Mouse (Mus musculus) mouse embryonic stem cell (cell line): ENCODE data around the gene U2surp.
"Not testable (repeated sequence)": the region's sequence is repeated elsewhere in the genome, so short reads cannot be mapped to it uniquely, and the experiment has no call there.

Experiments used
- in situ Hi-C, 2 experiments: fragments of 300-500 bp; cut with MboI; formaldehyde crosslinking; loops; 1 replicate in 1 of 2; 3 replicates in 1 of 2; pipeline ENCODE4 v1.14.3; 2019 to 2020; ENCODE audit warnings: low sequenced_read_pairs in 2 of 2, low pct_unique_long_range_greater_than_20kb in 1 of 2, mixed read lengths in 1 of 2; ENCODE audit not compliant: unreplicated experiment in 1 of 2

The U2surp gene

GRCm38 (mm10) chr9:95493393-95493792 is 18.4 kb downstream of the U2surp start:
- in situ Hi-C loops, result loop anchor here in 1 of 2 experiments (25.0 kb wide), 1 partner anchor 1594 kb away; no protein-coding TSS in a partner anchor

- in situ Hi-C loops, result loop anchor here in 1 of 2 experiments (25.0 kb wide), 1 partner anchor 1597 kb away; no protein-coding TSS in a partner anchor
These were observed 21.8 kb downstream of the U2surp start for GRCm38 (mm10) chr9:95490003-95490402.

- in situ Hi-C loops, result loop anchor here in 1 of 2 experiments (25.0 kb wide), 1 partner anchor 1598 kb away; no protein-coding TSS in a partner anchor
These were observed 22.9 kb downstream of the U2surp start for GRCm38 (mm10) chr9:95488861-95489260.

DNA sequence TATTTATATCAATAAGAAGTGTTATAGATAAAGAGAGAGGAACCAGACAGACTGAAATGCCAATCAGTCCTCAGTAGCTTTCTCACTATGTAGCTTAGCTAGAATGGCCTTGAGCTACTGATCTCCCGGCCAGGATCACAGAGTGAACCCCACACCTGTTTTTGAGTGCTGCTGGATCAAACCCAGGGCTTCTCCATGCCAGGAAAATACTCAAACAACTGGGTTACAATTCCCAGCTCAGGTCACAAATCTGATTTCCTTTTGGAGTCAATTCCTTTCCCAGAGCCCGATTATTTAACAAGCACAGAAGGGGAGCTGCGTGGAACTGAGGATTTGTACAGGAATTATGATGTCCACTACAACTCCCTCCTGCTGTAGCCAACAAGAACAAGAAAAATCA is 31.8 kb downstream of the U2surp start:
- in situ Hi-C loops, result loop anchor here in 1 of 2 experiments (25.0 kb wide), 1 partner anchor 1607 kb away; no protein-coding TSS in a partner anchor

GRCm38 (mm10) chr9:95478443-95478842 is 33.4 kb downstream of the U2surp start:
- in situ Hi-C loops, result loop anchor here in 1 of 2 experiments (25.0 kb wide), 1 partner anchor 1609 kb away; no protein-coding TSS in a partner anchor

GRCm38 (mm10) chr9:95472926-95473325 is 38.9 kb downstream of the U2surp start:
- in situ Hi-C loops, result no loop called here

DNA sequence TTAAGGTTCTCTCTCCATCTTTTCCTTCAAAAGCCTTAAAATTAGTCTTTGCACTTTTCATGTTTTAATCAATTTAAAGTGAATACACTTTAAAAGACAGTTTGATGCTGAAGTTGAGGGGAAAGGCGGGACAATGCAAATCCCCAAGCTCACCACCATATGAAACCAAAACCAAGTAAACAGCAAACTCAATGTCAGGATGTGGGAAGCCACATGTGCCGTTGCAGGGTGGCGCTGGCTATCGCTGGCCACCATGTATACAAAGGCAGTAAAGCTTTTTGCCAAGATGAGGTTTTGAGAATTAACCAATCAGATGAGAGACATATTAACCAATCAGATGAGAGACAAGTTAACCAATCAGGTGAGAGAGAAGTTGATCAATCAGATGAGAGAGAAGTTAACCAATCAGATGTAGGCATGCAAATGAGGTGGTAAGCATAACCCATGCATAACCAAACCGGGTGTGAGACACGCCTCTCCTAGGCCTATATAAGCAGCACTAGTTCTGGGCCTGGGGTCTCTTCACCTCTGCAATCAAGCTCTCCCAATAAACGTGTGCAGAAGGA is 42.7 kb downstream of the U2surp start:
- in situ Hi-C loops, result not testable (repeated sequence)

DNA sequence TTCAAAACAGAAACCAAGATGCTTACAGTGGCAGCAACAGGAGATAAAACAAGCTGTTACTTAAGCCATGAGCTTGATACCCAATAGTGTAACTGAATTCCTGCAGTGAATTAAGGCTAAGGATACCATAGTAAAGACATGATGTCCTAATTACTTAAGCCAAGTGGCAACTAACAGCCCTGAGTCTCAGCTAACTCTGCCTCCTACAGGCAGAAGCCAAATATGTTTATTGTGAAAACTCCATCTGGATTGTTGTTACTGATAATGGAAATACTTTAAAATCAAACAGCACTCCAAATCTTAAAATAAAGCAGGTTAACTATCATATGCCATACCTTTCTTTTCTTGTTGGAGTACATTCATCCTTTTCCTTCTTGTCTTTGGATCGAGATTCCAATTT is 47.8 kb downstream of the U2surp start:
- in situ Hi-C loops, result no loop called here

GRCm38 (mm10) chr9:95451931-95452330 is 59.9 kb downstream of the U2surp start:
- in situ Hi-C loops, result no loop called here

DNA sequence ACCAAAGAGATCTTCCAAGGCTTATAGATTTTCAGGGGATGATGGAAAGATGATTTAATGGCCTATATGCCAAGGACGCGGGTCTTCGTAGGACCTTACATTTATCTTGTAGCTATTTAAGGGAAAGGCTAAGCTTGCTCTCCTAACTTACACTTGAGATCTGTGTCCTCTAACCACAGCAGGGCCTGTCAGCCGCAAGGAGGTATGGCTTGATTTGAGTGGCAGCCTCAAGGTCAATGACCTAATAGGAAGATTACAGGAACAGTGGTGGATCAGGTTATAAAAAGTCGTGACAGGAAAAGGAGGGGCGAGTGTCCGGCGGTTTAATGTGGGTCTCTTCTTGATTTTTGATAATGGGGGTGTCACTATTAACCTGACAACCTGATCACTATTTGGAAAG is 61.2 kb downstream of the U2surp start:
- in situ Hi-C loops, result no loop called here

- in situ Hi-C loops, result no loop called here
These were observed 69.5 kb downstream of the U2surp start for GRCm38 (mm10) chr9:95442321-95442731.

- in situ Hi-C loops, result no loop called here
These were observed 73.9 kb downstream of the U2surp start for GRCm38 (mm10) chr9:95437883-95438282.

- in situ Hi-C loops, result no loop called here
These were observed 75.5 kb downstream of the U2surp start for GRCm38 (mm10) chr9:95436294-95436613.

DNA sequence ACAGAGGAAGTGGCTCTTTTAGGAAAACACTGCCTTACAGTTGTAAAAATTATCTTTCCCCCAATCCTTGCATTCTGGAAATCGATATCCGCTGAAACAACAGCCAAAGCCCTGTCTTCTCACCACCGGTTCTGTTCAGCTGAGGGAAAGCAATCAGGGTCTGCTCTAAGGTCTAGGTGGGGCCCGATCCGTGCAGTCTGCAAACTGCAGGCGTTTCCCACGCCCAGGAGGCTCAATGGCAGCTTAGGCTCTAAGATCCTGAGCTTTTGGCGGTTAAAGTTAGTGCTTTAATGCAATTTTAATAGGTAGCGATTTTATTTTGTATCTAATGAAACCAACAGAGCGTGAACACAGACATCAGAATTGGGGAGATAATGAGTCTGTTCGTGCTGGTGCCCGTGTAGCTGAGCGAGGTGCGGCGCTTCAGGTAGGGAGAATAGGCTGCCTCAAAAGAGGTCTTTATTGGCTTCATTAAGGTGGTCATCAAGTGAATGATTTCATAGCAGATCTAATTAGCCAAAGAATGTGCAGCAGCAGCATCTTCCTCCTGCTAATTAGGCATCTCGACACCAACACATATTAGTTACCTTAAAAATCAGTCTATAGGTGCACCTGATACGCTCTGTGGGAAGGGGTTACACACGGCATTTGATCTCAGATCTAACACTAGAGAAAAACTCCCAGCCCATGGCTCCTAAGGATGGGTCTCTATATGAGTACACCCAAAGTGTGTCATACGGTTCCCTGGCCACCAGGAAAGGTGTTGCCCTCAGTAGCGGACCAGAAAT is 76.1 kb downstream of the U2surp start:
- in situ Hi-C loops, result no loop called here

DNA sequence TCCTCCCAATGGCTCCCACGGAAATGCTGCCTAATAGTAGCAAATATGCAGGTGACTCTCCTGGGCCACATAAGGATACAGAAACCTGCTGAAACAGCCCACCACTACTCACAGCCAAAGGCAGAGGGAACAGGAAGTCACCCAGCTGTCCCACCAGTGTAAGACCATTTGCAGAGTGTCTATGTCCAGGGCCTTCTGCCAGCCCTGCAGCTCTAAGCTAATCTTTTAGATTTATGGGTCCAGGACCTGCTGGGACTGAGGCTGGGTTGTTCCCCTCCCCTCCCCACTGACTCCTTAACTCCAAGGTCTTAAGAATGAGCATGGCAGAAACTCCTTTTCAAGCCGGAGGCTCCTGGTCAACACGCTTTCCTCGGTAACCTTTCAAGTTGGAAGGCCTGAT is 83.5 kb downstream of the U2surp start:
- in situ Hi-C loops, result no loop called here

DNA sequence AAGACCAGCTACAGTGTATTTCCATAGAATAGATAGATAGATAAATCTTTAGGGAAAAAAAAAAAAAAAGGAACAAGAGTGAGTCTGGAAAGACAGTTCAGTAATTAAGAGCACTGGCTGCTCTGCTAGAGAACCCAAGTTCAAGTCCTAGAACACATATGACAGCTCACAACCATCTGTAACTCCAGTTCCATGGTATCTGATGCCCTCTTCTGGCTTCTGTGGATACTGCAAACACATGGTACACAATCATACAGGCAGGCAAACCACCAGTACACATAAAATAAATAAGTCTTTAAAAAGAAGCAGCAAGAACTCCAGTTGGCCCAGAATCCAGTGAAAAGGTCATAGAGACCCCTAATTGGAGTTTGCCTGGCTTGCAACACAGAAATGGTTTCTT is 97.9 kb downstream of the U2surp start:
- in situ Hi-C loops, result loop anchor here (10.0 to 25.0 kb wide), 2 partner anchors 669 to 677 kb away; no protein-coding TSS in a partner anchor

- in situ Hi-C loops, result loop anchor here (10.0 to 25.0 kb wide), 2 partner anchors 667 to 675 kb away; no protein-coding TSS in a partner anchor
These were observed 99.7 kb downstream of the U2surp start for GRCm38 (mm10) chr9:95412047-95412446.

DNA sequence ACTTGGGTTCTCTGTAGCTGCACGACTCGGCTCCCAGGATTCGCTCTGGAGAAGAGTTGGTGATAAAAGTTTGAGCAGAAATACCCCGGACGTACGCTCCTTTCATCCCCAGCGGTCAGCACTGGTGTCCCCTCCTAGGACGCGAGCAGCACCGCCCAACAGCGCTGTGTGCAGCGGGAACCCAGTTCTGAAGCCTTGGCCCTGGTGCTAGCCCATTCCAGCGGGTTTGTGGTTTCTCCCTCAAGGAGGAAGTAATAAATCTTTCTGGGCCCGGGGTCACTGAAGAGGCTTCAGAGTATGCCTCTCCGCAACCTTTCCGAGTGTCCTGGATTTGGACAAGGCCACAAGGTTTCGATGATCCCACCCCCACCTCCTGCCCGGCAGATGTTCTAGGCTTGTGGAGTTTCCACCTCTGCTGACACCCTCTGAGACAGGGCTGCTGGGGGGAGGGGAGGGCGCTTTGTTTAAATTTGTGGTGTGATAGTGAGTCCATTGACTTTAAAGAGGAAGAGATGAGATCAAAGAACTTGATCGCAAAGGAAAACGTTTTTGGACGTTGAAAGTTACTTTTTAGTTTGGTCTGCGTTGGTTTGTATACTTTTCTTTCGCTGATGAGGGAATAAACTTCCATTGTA is 104.1 kb downstream of the U2surp start:
- in situ Hi-C loops, result loop anchor here in 1 of 2 experiments (25.0 kb wide), 1 partner anchor 670 kb away; no protein-coding TSS in a partner anchor
